ENCODE assay signal across 18 mouse cellular contexts in the genomic region with DNA sequence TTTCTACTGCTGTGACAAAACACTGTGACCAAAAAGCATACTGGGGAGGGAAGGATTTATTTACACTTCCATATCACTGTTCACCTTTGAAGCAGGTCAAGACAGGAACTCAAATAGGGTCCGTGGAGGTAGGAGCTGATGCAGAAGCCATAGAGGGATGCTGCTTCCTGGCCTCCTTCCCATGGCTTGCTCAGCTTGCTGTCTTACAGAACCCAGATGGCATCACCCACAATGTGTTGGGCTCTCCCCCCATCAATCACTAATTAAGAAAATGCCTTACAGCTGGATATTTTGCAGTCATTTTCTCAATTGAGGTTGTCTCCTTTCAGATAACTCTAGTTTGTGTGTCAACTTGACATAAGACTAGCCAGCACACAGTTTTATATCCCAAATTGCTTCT. TPM values are rescaled to one million over a fixed set of nuclear protein-coding genes. Genes with fewer than 3 reads are reported as not detected.
DNase-seq lines count a peak whose midpoint lies in the region; ATAC-seq and TF ChIP-seq lines count a peak whose summit lies in the region.
"Had no signal": no experiment of that assay in that cellular context is flagged by ENCODE, and none has a peak within 500 bp of the region (broad histone marks: within the 10 kb centered on the region; RNA-seq: fewer than 3 reads in every experiment).

No protein-coding gene starts in this region.

- H3K4me2 ChIP-seq in intestine, postnatal 0 days (replicated peaks; ENCODE audit: low read depth), result no peak overlapping the region
- H3K4me2 ChIP-seq in kidney, embryonic 16.5 days (replicated peaks; ENCODE audit: low read depth, low read length), result no peak overlapping the region
- H3K4me2 ChIP-seq: embryonic facial prominence, embryonic 13.5 days; forebrain, embryonic 13.5 days; heart, embryonic 13.5 days; hindbrain, embryonic 12.5 days had no signal

- no peaks in the 10 kb centered on the region; the same call in 1 of the 2 replicates for H3K4me1 ChIP-seq in intestine, postnatal 0 days (replicated peaks; ENCODE audit: control insufficient read depth, insufficient read depth, low read length)
- no peaks in the 10 kb centered on the region for H3K4me1 ChIP-seq in kidney, embryonic 16.5 days (ENCODE audit: insufficient read depth, low read length)
- H3K4me1 ChIP-seq: embryonic facial prominence, embryonic 13.5 days; heart, embryonic 13.5 days; hindbrain, embryonic 12.5 days had no signal

- peak; percentile 63 for DNase-seq in heart, adult 11 months
- DNase-seq in heart, postnatal 14 days, result no peak
- DNase-seq in left cerebral cortex, adult 2 months (ENCODE audit: extremely low spot score in 1 of 2, low spot score in 2 of 2), result no peak
- DNase-seq in left cerebral cortex, postnatal 25 days (ENCODE audit: low spot score in 2 of 2), result no peak
- peak; percentile 54 for DNase-seq in MN1 (ENCODE audit: low spot score)
- peak; percentile 34 for DNase-seq in brain, adult 2 months (ENCODE audit: low read depth, low spot score)
- DNase-seq: adrenal gland, adult 8-10 months; adrenal gland, postnatal 36 days; cerebellum, adult 11-12 months; gastrocnemius, adult 2 months; gastrocnemius, postnatal 25 days; heart, postnatal 4 days had no signal

- intact Hi-C loops in heart, postnatal 14 days (cut with DNase I), result no loop called here
- intact Hi-C loops in left cerebral cortex, adult 2 months (cut with DNase I), result no loop called here
- intact Hi-C loops in left cerebral cortex, postnatal 25 days (cut with DNase I), result no loop called here

- H3K9me3 ChIP-seq in intestine, postnatal 0 days (ENCODE audit: control insufficient read depth), result no peaks in the 10 kb centered on the region
- H3K9me3 ChIP-seq in kidney, embryonic 16.5 days (ENCODE audit: low read length), result no peaks in the 10 kb centered on the region
- H3K9me3 ChIP-seq: embryonic facial prominence, embryonic 13.5 days; forebrain, embryonic 13.5 days; heart, embryonic 13.5 days; hindbrain, embryonic 12.5 days had no signal

- H3K4me3 ChIP-seq in left cerebral cortex, adult 2 months, result no peak overlapping the region
- H3K4me3 ChIP-seq in intestine, postnatal 0 days (ENCODE audit: low read depth, low read length), result no peak overlapping the region
- no peak overlapping the region for H3K4me3 ChIP-seq in kidney, embryonic 16.5 days (ENCODE audit: low read length)
- H3K4me3 ChIP-seq: embryonic facial prominence, embryonic 13.5 days; forebrain, embryonic 13.5 days; gastrocnemius, adult 2 months; heart, embryonic 13.5 days; hindbrain, embryonic 12.5 days had no signal

- no peaks in the 10 kb centered on the region for H3K36me3 ChIP-seq in intestine, postnatal 0 days (ENCODE audit: control insufficient read depth, insufficient read depth)
- no peaks in the 10 kb centered on the region for H3K36me3 ChIP-seq in kidney, embryonic 16.5 days (ENCODE audit: insufficient read depth, low read length)
- H3K36me3 ChIP-seq: embryonic facial prominence, embryonic 13.5 days; heart, embryonic 13.5 days; hindbrain, embryonic 12.5 days had no signal

- no peak overlapping the region for H3K9ac ChIP-seq in intestine, postnatal 0 days (ENCODE audit: low read depth, low read length)
- no peak overlapping the region for H3K9ac ChIP-seq in kidney, embryonic 16.5 days (replicated peaks; ENCODE audit: low read length)
- H3K9ac ChIP-seq: embryonic facial prominence, embryonic 13.5 days; forebrain, embryonic 13.5 days; heart, embryonic 13.5 days; hindbrain, embryonic 12.5 days had no signal

- no peaks in the 10 kb centered on the region for H3K27me3 ChIP-seq in intestine, postnatal 0 days (replicated peaks; ENCODE audit: control insufficient read depth, insufficient read depth, low read length)
- no peaks in the 10 kb centered on the region for H3K27me3 ChIP-seq in kidney, embryonic 16.5 days (ENCODE audit: insufficient read depth, low read length)
- H3K27me3 ChIP-seq: embryonic facial prominence, embryonic 13.5 days; forebrain, embryonic 13.5 days; heart, embryonic 13.5 days; hindbrain, embryonic 12.5 days had no signal

- TF ChIP-seq CTCF in left cerebral cortex, adult 2 months (IDR thresholded peaks at IDR 0.05), result no peak
- TF ChIP-seq CTCF in intestine, postnatal 0 days (IDR thresholded peaks at IDR 0.05; ENCODE audit: low read depth), result no peak

- no peak for ATAC-seq in intestine, postnatal 0 days
- no peak for ATAC-seq in kidney, embryonic 16.5 days (ENCODE audit: low FRiP score, low TSS enrichment)
- ATAC-seq: forebrain, embryonic 13.5 days had no signal

- peak overlapping the region; percentile 62 for H3K27ac ChIP-seq in left cerebral cortex, adult 2 months
- no peak overlapping the region for H3K27ac ChIP-seq in intestine, postnatal 0 days (ENCODE audit: low read depth, low read length)
- H3K27ac ChIP-seq in kidney, embryonic 16.5 days (ENCODE audit: low read length), result no peak overlapping the region
- H3K27ac ChIP-seq: embryonic facial prominence, embryonic 13.5 days; forebrain, embryonic 13.5 days; gastrocnemius, adult 2 months; heart, embryonic 13.5 days; hindbrain, embryonic 12.5 days had no signal

- 33% methylated on average over 1 of the region's 1 CpGs for WGBS in intestine, postnatal 0 days
- WGBS in kidney, embryonic 16.5 days, result 58% methylated on average over 1 of the region's 1 CpGs

RNA-seq across cellular contexts. Expression of a gene that starts 4.6 kb away (rescaled TPM):
- total RNA-seq in heart, postnatal 14 days (2021), result 1 to 10 TPM; 7.5 to 9.5 TPM
- 10 to 100 TPM; 22.3 to 25.9 TPM for total RNA-seq in left cerebral cortex, adult 2 months (2021)
- total RNA-seq in left cerebral cortex, postnatal 25 days (2021), result 10 to 100 TPM; 22.7 to 27.1 TPM
- polyA plus RNA-seq in intestine, postnatal 0 days (2015; fragmentation: Nextera tagmentation; extraction: Ambion mirVana), result 11.3 TPM in 2 replicates
- polyA plus RNA-seq in kidney, embryonic 16.5 days (2015; fragmentation: Nextera tagmentation; extraction: Ambion mirVana), result 14.3 TPM in 2 replicates

RNA-seq across cellular contexts. Expression of a gene that starts 4.8 kb away (rescaled TPM):
- total RNA-seq in heart, postnatal 14 days (2021), result 1 to 10 TPM; 6.6 to 7.6 TPM
- total RNA-seq in left cerebral cortex, adult 2 months (2021), result 10 to 100 TPM; 15.2 to 15.7 TPM
- total RNA-seq in left cerebral cortex, postnatal 25 days (2021), result 10 to 100 TPM; 16.2 to 16.4 TPM
- polyA plus RNA-seq in intestine, postnatal 0 days (2015; fragmentation: Nextera tagmentation; extraction: Ambion mirVana), result 13.0 and 13.8 TPM in 2 replicates
- polyA plus RNA-seq in kidney, embryonic 16.5 days (2015; fragmentation: Nextera tagmentation; extraction: Ambion mirVana), result 50.3 and 55.0 TPM in 2 replicates

RNA-seq across cellular contexts. Expression of a gene that starts 31.1 kb away (rescaled TPM):
- 10 to 100 TPM; 69.9 to 72.2 TPM for total RNA-seq in heart, postnatal 14 days (2021)
- 100 to 1,000 TPM; 390 to 416 TPM for total RNA-seq in left cerebral cortex, adult 2 months (2021)
- 100 to 1,000 TPM; 415 to 417 TPM for total RNA-seq in left cerebral cortex, postnatal 25 days (2021)
- 38.9 and 41.0 TPM in 2 replicates for polyA plus RNA-seq in intestine, postnatal 0 days (2015; fragmentation: Nextera tagmentation; extraction: Ambion mirVana)
- 44.4 and 60.9 TPM in 2 replicates for polyA plus RNA-seq in kidney, embryonic 16.5 days (2015; fragmentation: Nextera tagmentation; extraction: Ambion mirVana)

Comparison
In these comparisons a context has a peak if more than half of its experiments do, and no peak if none do; other contexts are left out.
1. DNase-seq: peak in heart, adult 11 months (single experiment), MN1 (single experiment) and brain, adult 2 months (single experiment); none in heart, postnatal 14 days (0 of 2), left cerebral cortex, adult 2 months (0 of 2) and left cerebral cortex, postnatal 25 days (0 of 2).
2. RNA of a gene that starts 31.1 kb away (total RNA-seq): 415 to 417 TPM in left cerebral cortex, postnatal 25 days and 390 to 416 TPM in left cerebral cortex, adult 2 months; 69.9 to 72.2 TPM in heart, postnatal 14 days; every median in the first group is over 4 times any median in the second.